Mouse (Mus musculus): ENCODE data around the gene Gabrb2. TPM values are rescaled to one million over a fixed set of nuclear protein-coding genes. Genes with fewer than 3 reads are reported as not detected.

Gabrb2 gene
- total and polyA plus RNA-seq, 3 experiments = not detected

DNA sequence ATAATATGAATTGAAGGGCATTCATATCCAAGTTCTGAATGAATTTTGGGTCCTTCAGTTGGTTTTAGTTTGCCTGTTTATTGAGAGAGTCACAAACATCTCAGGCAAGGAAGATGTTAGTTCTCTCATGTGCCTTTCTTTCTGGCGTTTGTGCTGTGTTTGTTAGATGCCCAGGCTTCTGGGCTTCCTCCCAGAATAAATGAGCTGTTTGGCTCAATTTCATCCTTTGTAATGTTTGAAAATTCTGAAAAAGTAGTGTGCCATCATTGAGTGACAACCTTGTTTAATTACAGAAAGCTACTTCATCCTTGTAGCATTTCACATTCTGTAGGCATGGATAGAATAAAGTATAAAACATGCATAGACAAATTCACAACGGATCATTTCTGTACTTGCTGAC lies 85.9 kb downstream of the Gabrb2 start:
- Histone ChIP-seq H3K4me1 (ENCODE audit: control insufficient read depth in 1 of 2, insufficient read depth in 2 of 2) (no peaks in the 10 kb centered on the region), H3K9me3 (replicated peaks; ENCODE audit: low read length) (no peaks in the 10 kb centered on the region), H3K27me3 (replicated peaks) (no peaks in the 10 kb centered on the region), H3K27ac (ENCODE audit: insufficient read depth, low read depth) (no peak overlapping the region), H3K79me2 (replicated peaks; ENCODE audit: control insufficient read depth, extremely low read depth, insufficient read depth, poor library complexity, severe bottlenecking) (no peaks in the 10 kb centered on the region), H3K4me2 (ENCODE audit: insufficient read depth, low read depth, poor library complexity, severe bottlenecking) (no peak overlapping the region), H3K9ac (ENCODE audit: insufficient read depth, low read depth) (no peak overlapping the region), H3K4me3 (replicated peaks in 1 of 3; ENCODE audit: low read depth in 2 of 3, low read length in 2 of 3, poor library complexity in 1 of 3) (no peak overlapping the region), H3K36me3 (replicated peaks in 1 of 2; ENCODE audit: control insufficient read depth in 1 of 2, insufficient read depth in 1 of 2, low read length in 1 of 2) (no peaks in the 10 kb centered on the region)
- no peak for DNase-seq (ENCODE audit: extremely low read depth)
- dilution Hi-C loops (cut with MboI; ENCODE audit: extremely low pct_ligation_motif_present, extremely low pct_unique_long_range_greater_than_20kb, low sequenced_read_pairs) (no loop called here), in situ Hi-C loops (cut with MboI; ENCODE audit: low pct_ligation_motif_present, low pct_unique_long_range_greater_than_20kb, low sequenced_read_pairs) (no loop called here)
- no peak for TF ChIP-seq CHD2 (IDR thresholded peaks at IDR 0.05; ENCODE audit: low read length)
- TF ChIP-seq MXI1 (IDR thresholded peaks at IDR 0.05; ENCODE audit: low read depth, low read length) = no peak
- no peak for TF ChIP-seq NRF1 (IDR thresholded peaks at IDR 0.05; ENCODE audit: low read depth, low read length)
- no peak for TF ChIP-seq KAT2A (IDR thresholded peaks at IDR 0.05; ENCODE audit: insufficient replicate concordance, low read length)
- no peak for TF ChIP-seq ELF1 (IDR thresholded peaks at IDR 0.05; ENCODE audit: low read depth, low read length)
- no peak for TF ChIP-seq NELFE (IDR thresholded peaks at IDR 0.05; ENCODE audit: low read depth, low read length)
- TF ChIP-seq POLR2AphosphoS2 (IDR thresholded peaks at IDR 0.05; ENCODE audit: low read depth, low read length) = no peak
- TF ChIP-seq BHLHE40 (IDR thresholded peaks at IDR 0.05; ENCODE audit: low read depth, low read length) = no peak
- no peak for TF ChIP-seq TCF12 (IDR thresholded peaks at IDR 0.05; ENCODE audit: low read depth, low read length)
- no peak for TF ChIP-seq USF2 (conservative IDR thresholded peaks at IDR 0.05; ENCODE audit: low read depth, low read length)
- TF ChIP-seq TBP (conservative IDR thresholded peaks at IDR 0.05; ENCODE audit: low read depth, low read length) = no peak
- no peak for TF ChIP-seq RAD21 (IDR thresholded peaks at IDR 0.05; ENCODE audit: low read depth, low read length)
- TF ChIP-seq GABPA (IDR thresholded peaks at IDR 0.05; ENCODE audit: insufficient replicate concordance, low read depth, low read length) = no peak
- no peak for TF ChIP-seq MAZ (IDR thresholded peaks at IDR 0.05; ENCODE audit: low read depth, low read length)

DNA sequence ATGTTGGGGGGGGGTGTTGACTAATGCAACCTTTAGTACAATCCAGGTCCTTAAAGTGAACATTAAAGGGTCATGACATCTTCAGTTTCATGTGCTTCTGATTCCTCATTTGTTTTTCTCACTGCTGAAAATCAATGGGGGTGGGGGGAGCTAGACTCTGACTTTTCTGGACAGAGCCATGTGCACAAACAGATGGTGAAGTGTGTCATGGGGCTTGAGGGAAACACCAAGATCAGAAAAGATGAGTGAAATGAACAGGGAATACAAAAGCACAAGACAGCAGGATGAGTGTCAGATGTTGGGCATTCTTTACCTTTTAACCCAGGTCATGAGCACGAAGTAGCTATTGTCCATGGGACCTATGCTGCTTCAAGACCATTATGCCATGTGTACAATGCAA lies 86.4 kb downstream of the Gabrb2 start:
- H3K9ac ChIP-seq (ENCODE audit: insufficient read depth, low read depth) = no peak overlapping the region
- dilution Hi-C loops (cut with MboI; ENCODE audit: extremely low pct_ligation_motif_present, extremely low pct_unique_long_range_greater_than_20kb, low sequenced_read_pairs) (no loop called here), in situ Hi-C loops (cut with MboI; ENCODE audit: low pct_ligation_motif_present, low pct_unique_long_range_greater_than_20kb, low sequenced_read_pairs) (no loop called here)
- no peaks in the 10 kb centered on the region for H3K79me2 ChIP-seq (replicated peaks; ENCODE audit: control insufficient read depth, extremely low read depth, insufficient read depth, poor library complexity, severe bottlenecking)
- no peak for DNase-seq (ENCODE audit: extremely low read depth)
- H3K9me3 ChIP-seq (replicated peaks; ENCODE audit: low read length) = no peaks in the 10 kb centered on the region
- H3K4me3 ChIP-seq (replicated peaks in 1 of 3; ENCODE audit: low read depth in 2 of 3, low read length in 2 of 3, poor library complexity in 1 of 3) = no peak overlapping the region
- no peak for TF ChIP-seq MXI1 (IDR thresholded peaks at IDR 0.05; ENCODE audit: low read depth, low read length)
- TF ChIP-seq RAD21 (IDR thresholded peaks at IDR 0.05; ENCODE audit: low read depth, low read length) = no peak
- TF ChIP-seq UBTF (IDR thresholded peaks at IDR 0.05; ENCODE audit: low read depth, low read length) = no peak
- TF ChIP-seq ZKSCAN1 (IDR thresholded peaks at IDR 0.05; ENCODE audit: borderline replicate concordance, low read depth, low read length) = no peak
- TF ChIP-seq CHD1 (IDR thresholded peaks at IDR 0.05; ENCODE audit: low read depth, low read length) = no peak
- no peak for TF ChIP-seq NRF1 (IDR thresholded peaks at IDR 0.05; ENCODE audit: low read depth, low read length)
- no peak for TF ChIP-seq MAFK (IDR thresholded peaks at IDR 0.05; ENCODE audit: insufficient replicate concordance, low read length)
- TF ChIP-seq ZMIZ1 (IDR thresholded peaks at IDR 0.05; ENCODE audit: low read depth, low read length) = no peak
- TF ChIP-seq NELFE (IDR thresholded peaks at IDR 0.05; ENCODE audit: low read depth, low read length) = no peak
- no peak for TF ChIP-seq IRF4 (IDR thresholded peaks at IDR 0.05; ENCODE audit: low read depth, low read length)
- TF ChIP-seq KAT2A (IDR thresholded peaks at IDR 0.05; ENCODE audit: insufficient replicate concordance, low read length) = no peak
- no peak for TF ChIP-seq PAX5 (IDR thresholded peaks at IDR 0.05; ENCODE audit: low read length)
- TF ChIP-seq EP300 (IDR thresholded peaks at IDR 0.05; ENCODE audit: low read length) = no peak
- TF ChIP-seq MYC (IDR thresholded peaks at IDR 0.05; ENCODE audit: low read depth, low read length) = no peak
- no peak for TF ChIP-seq POLR2A (IDR thresholded peaks at IDR 0.05; ENCODE audit: low read depth, low read length)
- TF ChIP-seq TBP (conservative IDR thresholded peaks at IDR 0.05; ENCODE audit: low read depth, low read length) = no peak
- TF ChIP-seq ELF1 (IDR thresholded peaks at IDR 0.05; ENCODE audit: low read depth, low read length) = no peak
- no peak for TF ChIP-seq RCOR1 (conservative IDR thresholded peaks at IDR 0.05; ENCODE audit: low read depth, low read length)
- TF ChIP-seq CTCF (conservative IDR thresholded peaks at IDR 0.05 in 1 of 2, IDR thresholded peaks at IDR 0.05 in 1 of 2; ENCODE audit: low read depth in 2 of 2, low read length in 2 of 2) = no peak
- TF ChIP-seq MAZ (IDR thresholded peaks at IDR 0.05; ENCODE audit: low read depth, low read length) = no peak
- no peaks in the 10 kb centered on the region for H3K27me3 ChIP-seq (replicated peaks)
- no peaks in the 10 kb centered on the region for H3K4me1 ChIP-seq (ENCODE audit: control insufficient read depth in 1 of 2, insufficient read depth in 2 of 2)
- no peak overlapping the region for H3K27ac ChIP-seq (ENCODE audit: insufficient read depth, low read depth)
- no peak overlapping the region for H3K4me2 ChIP-seq (ENCODE audit: insufficient read depth, low read depth, poor library complexity, severe bottlenecking)
- H3K36me3 ChIP-seq (replicated peaks in 1 of 2; ENCODE audit: control insufficient read depth in 1 of 2, insufficient read depth in 1 of 2, low read length in 1 of 2) = no peaks in the 10 kb centered on the region
